Mouse (Mus musculus): Measurements from ENCODE around the gene Gm28053. TPM values are rescaled to one million over a fixed set of nuclear protein-coding genes. Genes with fewer than 3 reads are reported as not detected.
A peak's percentile ranks its signal among the peaks of the same experiment; 100 is the strongest.

Gene Gm28053
- polyA plus RNA-seq, 1 experiment from 2014 or later = 0.94 TPM

DNA sequence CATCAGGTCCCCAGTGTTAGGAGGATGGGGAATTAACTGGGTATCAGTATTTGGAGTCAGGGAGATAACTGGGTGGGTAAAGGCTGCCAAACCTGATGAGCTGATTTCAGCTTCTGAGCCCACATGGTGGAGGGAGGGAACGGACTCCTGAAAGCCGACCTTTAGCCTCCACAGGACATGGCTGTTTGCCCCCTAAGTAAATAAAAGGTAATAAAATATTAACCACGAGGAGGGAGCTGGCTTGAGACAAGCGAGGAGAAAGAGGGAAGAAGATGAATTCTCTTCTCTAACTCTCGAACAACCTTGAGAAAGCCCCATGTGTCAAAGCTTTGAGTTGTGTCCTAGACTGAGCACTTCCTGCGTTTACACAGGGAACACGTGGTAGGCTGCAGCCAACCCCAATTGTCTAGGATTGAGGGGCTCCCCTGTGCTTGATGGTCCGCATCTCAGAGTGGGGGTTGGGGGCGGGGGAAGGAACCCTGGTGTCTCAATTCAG is 23.4 kb downstream of the Gm28053 start:
- no peak overlapping the region for H3K27ac ChIP-seq (ENCODE audit: low read depth, low read length)
- H3K36me3 ChIP-seq (ENCODE audit: control insufficient read depth, insufficient read depth, low read length) = no peaks in the 10 kb centered on the region
- H3K4me1 ChIP-seq (replicated peaks; ENCODE audit: control insufficient read depth, insufficient read depth, low read length) = no peaks in the 10 kb centered on the region
- H3K9me3 ChIP-seq (ENCODE audit: control insufficient read depth, low read length) = no peaks in the 10 kb centered on the region
- H3K9ac ChIP-seq (ENCODE audit: low read length) = no peak overlapping the region
- no peak overlapping the region for H3K4me2 ChIP-seq (ENCODE audit: low read depth, low read length, severe bottlenecking)
- no peak for DNase-seq (ENCODE audit: low spot score)
- peaks cover 21% of the 10 kb centered on the region for H3K27me3 ChIP-seq (ENCODE audit: control insufficient read depth, insufficient read depth, low read length)
- no peak overlapping the region for H3K4me3 ChIP-seq (ENCODE audit: low read depth, low read length)
- WGBS = 46% methylated on average over 9 of the region's 9 CpGs
- no peak for ATAC-seq (replicated peaks; ENCODE audit: low FRiP score)

DNA sequence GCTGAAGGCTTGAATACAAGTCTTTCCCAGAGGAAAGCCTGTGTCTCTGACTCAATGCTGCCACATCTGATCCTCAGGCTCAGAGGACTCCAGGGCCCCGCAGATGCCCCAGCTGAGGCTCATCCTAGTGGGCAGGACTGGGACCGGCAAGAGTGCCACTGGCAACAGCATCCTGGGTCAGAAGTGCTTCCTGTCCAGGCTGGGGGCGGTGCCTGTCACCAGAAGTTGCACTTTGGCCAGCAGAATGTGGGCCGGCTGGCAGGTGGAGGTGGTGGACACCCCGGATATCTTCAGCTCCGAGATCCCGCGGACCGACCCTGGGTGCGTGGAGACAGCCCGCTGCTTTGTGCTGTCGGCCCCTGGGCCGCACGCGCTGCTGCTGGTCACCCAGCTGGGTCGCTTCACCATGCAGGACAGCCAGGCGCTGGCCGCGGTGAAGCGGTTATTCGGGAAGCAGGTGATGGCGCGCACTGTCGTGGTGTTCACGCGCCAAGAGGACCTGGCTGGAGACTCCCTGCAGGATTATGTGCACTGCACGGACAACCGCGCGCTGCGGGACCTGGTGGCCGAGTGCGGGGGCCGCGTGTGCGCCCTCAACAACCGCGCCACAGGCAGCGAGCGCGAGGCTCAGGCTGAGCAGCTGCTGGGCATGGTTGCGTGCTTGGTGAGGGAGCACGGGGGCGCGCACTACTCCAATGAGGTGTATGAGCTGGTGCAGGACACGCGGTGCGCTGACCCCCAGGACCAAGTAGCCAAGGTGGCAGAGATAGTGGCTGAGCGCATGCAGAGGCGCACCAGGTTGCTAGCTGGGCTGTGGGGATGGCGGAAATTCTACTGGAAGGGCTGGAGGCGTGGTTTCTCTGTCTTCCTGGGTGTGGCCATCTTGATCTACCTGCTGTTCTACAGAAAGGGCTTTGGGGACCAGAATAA is 24.3 kb downstream of the Gm28053 start:
- H3K9ac ChIP-seq (ENCODE audit: low read length) = no peak overlapping the region
- ATAC-seq (replicated peaks; ENCODE audit: low FRiP score) (no peak), DNase-seq (ENCODE audit: low spot score) (peak; percentile 62)
- no peaks in the 10 kb centered on the region for H3K4me1 ChIP-seq (replicated peaks; ENCODE audit: control insufficient read depth, insufficient read depth, low read length)
- WGBS = 2% methylated on average over 51 of the region's 52 CpGs
- H3K4me2 ChIP-seq (ENCODE audit: low read depth, low read length, severe bottlenecking) = peak overlapping the region; percentile 61
- peaks cover 21% of the 10 kb centered on the region for H3K27me3 ChIP-seq (ENCODE audit: control insufficient read depth, insufficient read depth, low read length)
- peak overlapping the region; percentile 40 for H3K4me3 ChIP-seq (ENCODE audit: low read depth, low read length)
- no peaks in the 10 kb centered on the region for H3K36me3 ChIP-seq (ENCODE audit: control insufficient read depth, insufficient read depth, low read length)
- H3K27ac ChIP-seq (ENCODE audit: low read depth, low read length) = no peak overlapping the region
- H3K9me3 ChIP-seq (ENCODE audit: control insufficient read depth, low read length) = no peaks in the 10 kb centered on the region

DNA sequence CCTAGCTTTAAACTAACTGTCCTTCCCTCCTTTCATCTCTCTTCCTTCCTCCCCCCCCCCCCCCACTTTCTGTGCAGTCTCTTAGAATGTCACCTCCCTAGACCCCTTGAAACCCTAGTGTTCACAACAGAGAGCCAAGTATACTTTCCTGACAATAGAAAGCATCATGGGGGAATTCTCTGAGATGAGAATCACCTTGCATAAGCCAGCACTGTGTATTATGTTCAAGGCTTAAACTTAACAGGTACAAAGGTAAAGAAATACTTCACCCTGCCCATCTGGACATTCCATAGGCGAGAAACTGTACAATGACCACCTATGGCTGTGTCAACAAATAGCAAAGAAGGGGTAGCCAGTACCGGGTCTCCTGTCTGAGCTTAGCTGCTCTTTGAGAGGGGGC is 27.1 kb downstream of the Gm28053 start:
- DNase-seq (ENCODE audit: low spot score) = no peak

DNA sequence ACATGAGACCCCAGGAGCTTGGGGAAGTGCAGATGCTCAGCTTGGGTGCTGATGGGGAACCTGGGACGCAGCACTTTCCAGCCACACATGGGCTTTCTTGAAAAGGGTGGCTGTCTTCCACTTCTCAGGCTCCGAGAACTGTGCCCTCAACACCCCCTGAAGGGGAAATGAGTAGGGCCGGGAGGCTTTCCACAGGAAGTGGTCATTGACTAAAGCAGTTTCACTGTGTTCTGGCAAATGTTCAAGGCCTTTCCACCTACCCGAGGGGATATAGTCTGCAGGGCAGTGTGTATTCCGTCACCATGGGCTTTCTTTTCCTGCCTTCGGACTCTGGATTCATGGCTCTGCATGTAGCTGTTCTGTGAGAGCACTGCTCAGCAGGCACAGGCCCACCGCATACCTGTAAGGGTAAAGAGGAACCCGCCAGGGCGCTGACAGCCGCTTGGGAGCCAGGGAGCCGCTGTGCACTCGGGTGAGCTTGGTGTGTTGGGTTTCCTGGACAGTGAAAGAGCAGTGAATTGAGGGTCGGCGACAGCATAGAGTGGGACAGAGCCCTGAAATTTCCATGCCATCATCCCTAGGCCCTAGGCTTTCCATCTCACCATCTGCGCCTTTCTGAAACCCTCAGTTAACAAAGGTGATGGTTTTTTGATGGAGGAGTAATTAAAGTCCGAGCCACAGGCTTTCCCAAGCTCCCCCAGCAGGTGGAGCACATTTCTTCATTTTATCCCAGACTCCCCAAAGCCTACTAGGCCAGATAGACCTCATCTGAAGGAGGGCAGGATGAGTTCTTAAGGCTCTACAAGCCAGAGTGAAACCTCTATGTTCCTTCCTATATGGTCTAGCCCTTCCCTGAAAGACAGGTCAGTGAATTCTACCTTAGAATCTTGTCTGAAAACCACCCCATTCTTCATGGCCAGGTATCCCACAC is 27.8 kb downstream of the Gm28053 start, which contains the start of gene Gimap5:
Gimap5 (plus strand) TSS at position 239 of the 931 bp plus-strand sequence.
- Histone ChIP-seq H3K27me3 (ENCODE audit: control insufficient read depth, insufficient read depth, low read length) (peaks cover 21% of the 10 kb centered on the region), H3K36me3 (ENCODE audit: control insufficient read depth, insufficient read depth, low read length) (no peaks in the 10 kb centered on the region), H3K9ac (ENCODE audit: low read length) (no peak within 1 kb of the TSS), H3K4me3 (ENCODE audit: low read depth, low read length) (no peak within 1 kb of the TSS), H3K9me3 (ENCODE audit: control insufficient read depth, low read length) (no peaks in the 10 kb centered on the region), H3K4me1 (replicated peaks; ENCODE audit: control insufficient read depth, insufficient read depth, low read length) (no peaks in the 10 kb centered on the region), H3K4me2 (ENCODE audit: low read depth, low read length, severe bottlenecking) (no peak within 1 kb of the TSS), H3K27ac (ENCODE audit: low read depth, low read length) (no peak within 1 kb of the TSS)
- DNase-seq (ENCODE audit: low spot score) = peak; percentile 57
- WGBS = 45% methylated on average over 16 of the region's 16 CpGs
- no peak for ATAC-seq (replicated peaks; ENCODE audit: low FRiP score)

More for the DNA sequence above, 27.1 kb downstream of the Gm28053 start:
- WGBS = 52% methylated on average over 2 of the region's 2 CpGs
- Histone ChIP-seq H3K4me1 (replicated peaks; ENCODE audit: control insufficient read depth, insufficient read depth, low read length) (no peaks in the 10 kb centered on the region), H3K4me2 (ENCODE audit: low read depth, low read length, severe bottlenecking) (no peak overlapping the region), H3K9ac (ENCODE audit: low read length) (no peak overlapping the region), H3K36me3 (ENCODE audit: control insufficient read depth, insufficient read depth, low read length) (no peaks in the 10 kb centered on the region), H3K4me3 (ENCODE audit: low read depth, low read length) (no peak overlapping the region), H3K27me3 (ENCODE audit: control insufficient read depth, insufficient read depth, low read length) (peaks cover 21% of the 10 kb centered on the region), H3K9me3 (ENCODE audit: control insufficient read depth, low read length) (no peaks in the 10 kb centered on the region), H3K27ac (ENCODE audit: low read depth, low read length) (no peak overlapping the region)
- no peak for ATAC-seq (replicated peaks; ENCODE audit: low FRiP score)

DNA sequence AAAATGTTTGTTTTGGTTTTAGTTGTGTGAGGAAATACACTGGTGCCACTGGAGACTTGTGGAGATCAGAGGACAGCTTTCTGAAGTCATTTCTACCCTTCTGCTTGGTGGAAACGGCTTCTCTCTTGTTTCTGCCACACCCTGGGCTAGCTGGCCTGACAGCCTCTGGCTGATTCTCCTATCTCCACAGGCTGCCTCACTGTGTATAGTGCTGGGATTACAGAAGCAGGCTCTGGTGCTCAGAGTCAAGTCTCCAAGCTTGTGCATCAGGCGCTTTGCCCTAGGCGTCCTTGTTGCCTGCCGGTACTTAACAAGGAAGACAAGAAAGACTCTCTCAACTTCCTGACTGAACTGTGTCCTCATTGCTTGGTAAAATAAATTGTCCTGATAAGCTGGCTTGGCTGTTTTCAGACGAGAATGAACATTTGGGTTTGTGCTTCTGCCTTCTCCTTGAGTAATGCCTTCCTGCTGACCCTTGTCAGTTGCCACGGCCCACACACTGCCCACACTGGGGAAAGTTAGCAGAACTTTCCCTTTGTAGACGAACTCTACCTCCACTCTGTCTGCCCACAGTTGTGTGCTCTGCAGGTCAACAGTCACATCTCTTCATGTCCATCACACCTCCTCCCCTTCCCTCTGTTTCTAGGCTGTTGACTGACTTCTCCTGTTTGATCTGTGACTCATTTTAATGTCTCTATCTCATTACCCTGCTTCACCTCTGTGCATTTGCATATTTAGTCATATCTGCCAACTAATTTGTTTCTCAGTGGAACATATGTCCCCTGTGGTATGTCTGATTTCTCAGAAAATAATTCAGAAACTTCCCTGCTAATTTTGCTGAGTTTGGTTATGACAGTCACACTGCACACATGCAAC is 28.9 kb downstream of the Gm28053 start:
- no peaks in the 10 kb centered on the region for H3K9me3 ChIP-seq (ENCODE audit: control insufficient read depth, low read length)
- 78% methylated on average over 7 of the region's 7 CpGs for WGBS
- no peak overlapping the region for H3K4me3 ChIP-seq (ENCODE audit: low read depth, low read length)
- no peaks in the 10 kb centered on the region for H3K36me3 ChIP-seq (ENCODE audit: control insufficient read depth, insufficient read depth, low read length)
- no peak for DNase-seq (ENCODE audit: low spot score)
- H3K27ac ChIP-seq (ENCODE audit: low read depth, low read length) = no peak overlapping the region
- H3K27me3 ChIP-seq (ENCODE audit: control insufficient read depth, insufficient read depth, low read length) = peaks cover 10% of the 10 kb centered on the region
- no peaks in the 10 kb centered on the region for H3K4me1 ChIP-seq (replicated peaks; ENCODE audit: control insufficient read depth, insufficient read depth, low read length)
- no peak for ATAC-seq (replicated peaks; ENCODE audit: low FRiP score)
- no peak overlapping the region for H3K4me2 ChIP-seq (ENCODE audit: low read depth, low read length, severe bottlenecking)
- no peak overlapping the region for H3K9ac ChIP-seq (ENCODE audit: low read length)

DNA sequence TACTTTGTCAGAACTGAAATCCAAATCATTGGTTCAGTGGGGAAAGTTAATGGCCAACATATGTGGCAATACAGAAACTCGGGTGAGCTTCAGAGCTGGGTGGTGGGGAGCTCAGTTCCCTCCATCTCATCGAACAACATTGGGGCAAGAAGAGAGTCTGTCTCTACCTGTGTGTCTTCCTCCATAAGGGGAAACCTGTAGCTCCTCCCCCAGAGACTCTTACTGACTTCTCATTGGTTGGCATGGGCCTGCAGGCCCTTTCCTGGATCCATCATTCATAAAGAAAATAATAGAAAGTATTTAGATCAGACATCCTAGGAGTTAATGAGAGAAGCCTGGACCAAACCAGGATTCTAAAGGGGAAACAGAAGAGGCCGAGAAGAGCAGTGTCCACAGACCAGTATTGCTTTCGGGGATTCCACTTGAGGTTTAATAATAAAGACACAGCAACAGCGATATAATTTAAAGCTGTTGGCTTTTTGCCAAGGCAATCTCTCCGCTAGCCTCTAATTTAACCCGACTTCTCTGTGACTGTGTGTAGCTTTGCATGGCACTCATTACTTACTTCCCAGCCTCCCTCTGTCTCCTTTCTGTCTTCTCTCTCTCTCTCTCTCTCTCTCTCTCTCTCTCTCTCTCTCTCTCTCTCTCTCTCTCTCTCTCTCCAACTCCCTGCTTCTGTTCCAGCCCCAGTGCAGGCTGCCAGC is 45.3 kb downstream of the Gm28053 start:
- Histone ChIP-seq H3K4me1 (replicated peaks; ENCODE audit: control insufficient read depth, insufficient read depth, low read length) (no peaks in the 10 kb centered on the region), H3K9ac (ENCODE audit: low read length) (no peak overlapping the region), H3K27ac (ENCODE audit: low read depth, low read length) (no peak overlapping the region), H3K4me3 (ENCODE audit: low read depth, low read length) (no peak overlapping the region), H3K27me3 (ENCODE audit: control insufficient read depth, insufficient read depth, low read length) (no peaks in the 10 kb centered on the region), H3K4me2 (ENCODE audit: low read depth, low read length, severe bottlenecking) (no peak overlapping the region), H3K9me3 (ENCODE audit: control insufficient read depth, low read length) (no peaks in the 10 kb centered on the region), H3K36me3 (ENCODE audit: control insufficient read depth, insufficient read depth, low read length) (no peaks in the 10 kb centered on the region)
- DNase-seq (ENCODE audit: low spot score) = no peak
- no peak for ATAC-seq (replicated peaks; ENCODE audit: low FRiP score)
- 87% methylated on average over 7 of the region's 7 CpGs for WGBS

DNA sequence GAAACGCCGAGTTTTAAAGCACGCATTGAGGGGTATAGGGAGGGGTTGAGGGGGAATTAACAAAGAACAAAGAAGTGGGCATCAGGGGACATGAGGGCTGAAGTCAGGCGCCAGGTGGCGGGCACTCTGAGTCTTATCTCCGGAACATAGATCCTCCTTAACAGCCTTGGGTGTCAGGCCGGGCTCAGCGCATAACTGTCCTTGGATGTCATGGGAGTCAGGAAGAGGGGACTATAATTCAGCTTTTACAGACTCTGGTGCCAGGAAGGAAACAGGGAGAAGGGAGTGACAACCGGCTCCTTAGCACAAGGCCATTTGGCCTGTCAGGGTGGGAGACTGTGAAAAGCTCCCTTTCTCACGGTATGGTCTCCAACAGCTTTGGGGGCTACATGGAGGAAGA is 46.1 kb downstream of the Gm28053 start:
- Histone ChIP-seq H3K27ac (ENCODE audit: low read depth, low read length) (no peak overlapping the region), H3K27me3 (ENCODE audit: control insufficient read depth, insufficient read depth, low read length) (no peaks in the 10 kb centered on the region), H3K4me1 (replicated peaks; ENCODE audit: control insufficient read depth, insufficient read depth, low read length) (no peaks in the 10 kb centered on the region), H3K4me3 (ENCODE audit: low read depth, low read length) (no peak overlapping the region), H3K9ac (ENCODE audit: low read length) (no peak overlapping the region), H3K36me3 (ENCODE audit: control insufficient read depth, insufficient read depth, low read length) (no peaks in the 10 kb centered on the region), H3K4me2 (ENCODE audit: low read depth, low read length, severe bottlenecking) (no peak overlapping the region), H3K9me3 (ENCODE audit: control insufficient read depth, low read length) (no peaks in the 10 kb centered on the region)
- ATAC-seq (replicated peaks; ENCODE audit: low FRiP score) = no peak
- 93% methylated on average over 10 of the region's 10 CpGs for WGBS
- no peak for DNase-seq (ENCODE audit: low spot score)
